Mouse (Mus musculus) cerebellum, adult 2 months (tissue): Measurements from ENCODE around the gene Hist1h2bn. TPM values are rescaled to one million over a fixed set of nuclear protein-coding genes. Genes with fewer than 3 reads are reported as not detected.
"Not testable (repeated sequence)": the region's sequence is repeated elsewhere in the genome, so short reads cannot be mapped to it uniquely, and the experiment has no call there.

Experiments used
- DNase-seq, 2 experiments: peaks; one replicate each; pipeline ENCODE4 v3.0.0; 2021
- H3K27ac ChIP-seq: fragments of 200-500 bp; 2 replicates; pipeline ENCODE4 v1.5.1; 2012; ENCODE audit warnings: low read length, control low read depth, inconsistent platforms; ENCODE audit not compliant: insufficient read depth
- H3K27me3 ChIP-seq: fragments of 200-500 bp; 2 replicates; pipeline ENCODE4 v1.6.1; 2012; ENCODE audit warnings: inconsistent platforms, mild to moderate bottlenecking, low read length, moderate library complexity; ENCODE audit not compliant: control insufficient read depth, insufficient read depth
- H3K4me1 ChIP-seq: fragments of 200-500 bp; 2 replicates; pipeline ENCODE4 v1.6.1; 2011; ENCODE audit warnings: low read length; ENCODE audit not compliant: control insufficient read depth, insufficient read depth
- H3K4me3 ChIP-seq: fragments of 200-500 bp; replicated peaks from 2 replicates; pipeline ENCODE3; 2011; ENCODE audit warnings: mild to moderate bottlenecking, low read depth, low read length, control low read depth; ENCODE audit not compliant: insufficient read depth
- CTCF ChIP-seq: fragments of 200-500 bp; IDR thresholded peaks from 2 replicates; pipeline ENCODE4 v1.5.1; 2011; ENCODE audit warnings: low read depth, mild to moderate bottlenecking, control low read depth, low read length, moderate library complexity, borderline replicate concordance; ENCODE audit not compliant: insufficient read depth
- POLR2A ChIP-seq: fragments of 200-500 bp; IDR thresholded peaks from 2 replicates; pipeline ENCODE4 v1.6.1; 2011; ENCODE audit warnings: low read length, control low read depth, borderline replicate concordance; ENCODE audit not compliant: insufficient read depth
- WGBS: fragments of 180-500 bp; shearing (Covaris S2); methylation state at CpG from one replicate; pipeline ENCODE4 v1.1.7; 2018; 5-methylcytosine and 5-hydroxymethylcytosine counted together
- polyA plus RNA-seq: library from polyadenylated mRNA; depleted of rRNA; stranded (reverse); fragments of >200 nt; gene quantifications from 2 replicates; pipeline ENCODE4 v1.2.3, GENCODE M21; 2012

The Hist1h2bn gene
- polyA plus RNA-seq, 1 experiment: 1.2 TPM

- H3K4me1 ChIP-seq: no peaks in the 10 kb centered on the region
- H3K27ac ChIP-seq: no peak overlapping the region
- WGBS: 97% methylated on average over 1 of the region's 1 CpGs
- TF ChIP-seq CTCF (no peak), POLR2A (no peak)
- no peak for DNase-seq
- H3K4me3 ChIP-seq: no peak overlapping the region
- H3K27me3 ChIP-seq: no peaks in the 10 kb centered on the region
Measured at GRCm38 (mm10) chr13:21745006-21745405, 8.9 kb upstream of the Hist1h2bn start.

- Histone ChIP-seq H3K27me3 (no peaks in the 10 kb centered on the region), H3K4me1 (no peaks in the 10 kb centered on the region), H3K27ac (no peak overlapping the region; the same call in 1 of the 2 replicates), H3K4me3 (peak overlapping the region; percentile 48)
- TF ChIP-seq POLR2A (no peak), CTCF (no peak)
- WGBS: 15% methylated on average over 5 of the region's 5 CpGs
- no peak for DNase-seq
Measured at GRCm38 (mm10) chr13:21749387-21750158, 4.3 kb upstream of the Hist1h2bn start.

DNA sequence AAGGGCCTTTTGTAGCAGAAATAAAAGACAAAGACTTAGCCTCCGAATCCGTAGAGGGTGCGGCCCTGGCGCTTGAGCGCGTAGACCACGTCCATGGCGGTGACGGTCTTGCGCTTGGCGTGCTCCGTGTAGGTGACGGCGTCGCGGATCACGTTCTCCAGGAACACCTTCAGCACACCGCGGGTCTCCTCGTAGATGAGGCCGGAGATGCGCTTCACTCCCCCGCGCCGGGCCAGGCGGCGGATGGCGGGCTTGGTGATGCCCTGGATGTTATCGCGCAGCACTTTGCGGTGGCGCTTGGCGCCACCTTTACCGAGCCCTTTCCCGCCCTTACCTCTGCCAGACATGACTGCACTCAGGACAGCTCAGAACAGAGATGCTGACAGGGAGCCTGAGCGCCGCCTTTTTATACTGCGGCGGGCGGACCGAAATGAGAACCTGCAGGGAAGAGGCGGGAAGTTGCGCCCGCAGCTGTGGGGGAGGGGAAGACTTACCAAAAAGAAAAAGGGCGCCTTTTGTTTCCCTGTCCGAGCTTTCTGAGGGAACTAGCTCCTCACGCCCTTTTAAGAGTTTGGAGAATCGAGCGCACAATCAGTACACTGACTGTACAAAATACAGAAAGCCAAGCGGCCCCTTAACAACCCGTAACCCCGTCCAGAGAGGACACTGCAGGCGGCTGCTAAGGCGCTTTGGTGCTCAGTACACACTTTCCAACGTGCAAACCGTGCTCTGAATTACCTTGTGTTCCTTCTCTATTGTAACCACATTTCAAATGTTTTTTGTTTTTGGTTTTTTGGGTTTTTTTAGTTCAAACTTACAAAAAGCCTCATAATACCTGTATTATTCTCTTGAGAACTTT lies 3.5 kb upstream of the Hist1h2bn start, which contains the start of gene Hist1h4k:
Hist1h4k (minus strand) TSS at position 347 of the 859 bp plus-strand sequence.
- H3K4me1 ChIP-seq, H3K27me3 ChIP-seq: not testable (repeated sequence)
- under 1% methylated on average over 50 of the region's 56 CpGs for WGBS
- peak; percentile 89; the same call in 1 of the 2 replicates for TF ChIP-seq POLR2A
- peak; percentile 95 for DNase-seq
- Histone ChIP-seq H3K4me3 (peak within 1 kb of the TSS; percentile 59), H3K27ac (peak within 1 kb of the TSS; percentile 41; the same call in 1 of the 2 replicates)

GRCm38 (mm10) chr13:21751417-21751816 lies 2.5 kb upstream of the Hist1h2bn start:
- Histone ChIP-seq H3K4me1 (no peaks in the 10 kb centered on the region), H3K27ac (no peak overlapping the region), H3K4me3 (no peak overlapping the region), H3K27me3 (no peaks in the 10 kb centered on the region)
- no peak for DNase-seq
- TF ChIP-seq CTCF (no peak), POLR2A (no peak)

GRCm38 (mm10) chr13:21751827-21752226 lies 2.1 kb upstream of the Hist1h2bn start:
- Histone ChIP-seq H3K27ac (no peak overlapping the region), H3K4me3 (no peak overlapping the region), H3K4me1 (no peaks in the 10 kb centered on the region), H3K27me3 (no peaks in the 10 kb centered on the region)
- 50% methylated on average over 3 of the region's 3 CpGs for WGBS
- no peak for DNase-seq
- TF ChIP-seq CTCF (no peak), POLR2A (no peak)

DNA sequence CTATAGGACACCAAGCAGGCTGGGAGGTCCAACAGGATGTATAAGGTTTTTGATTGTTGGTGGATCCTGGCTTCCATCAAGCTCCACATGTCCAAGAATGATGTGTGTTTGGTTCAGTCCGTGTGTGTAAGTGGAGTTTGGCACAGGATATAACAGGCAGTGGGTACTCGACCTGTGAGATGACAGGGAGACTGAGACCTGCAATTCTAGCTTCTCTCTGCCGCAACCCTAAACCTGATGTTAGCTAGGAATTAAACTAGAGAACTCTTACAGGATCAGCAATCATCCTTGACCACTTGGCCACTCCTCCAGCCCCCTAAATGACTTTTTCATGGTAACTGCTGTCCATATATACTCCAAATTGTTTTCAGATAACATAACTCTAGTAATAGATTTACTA lies 1.6 kb upstream of the Hist1h2bn start:
- H3K27me3 ChIP-seq: no peaks in the 10 kb centered on the region
- TF ChIP-seq CTCF (no peak), POLR2A (no peak)
- H3K27ac ChIP-seq: no peak overlapping the region
- 30% methylated on average over 3 of the region's 3 CpGs for WGBS
- H3K4me1 ChIP-seq: no peaks in the 10 kb centered on the region
- H3K4me3 ChIP-seq: no peak overlapping the region
- DNase-seq: no peak

GRCm38 (mm10) chr13:21753051-21753523 lies 836 bp upstream of the Hist1h2bn start:
- no peaks in the 10 kb centered on the region for H3K27me3 ChIP-seq
- peak overlapping the region; percentile 57 for H3K27ac ChIP-seq
- H3K4me3 ChIP-seq: peak overlapping the region; percentile 47
- WGBS: 4% methylated on average over 10 of the region's 10 CpGs
- TF ChIP-seq POLR2A (no peak), CTCF (no peak)
- no peak for DNase-seq
- H3K4me1 ChIP-seq: no peaks in the 10 kb centered on the region

GRCm38 (mm10) chr13:21754294-21755001 lies 525 bp downstream of the Hist1h2bn start:
- peak overlapping the region; percentile 26 for H3K4me3 ChIP-seq
- 1% methylated on average over 23 of the region's 26 CpGs for WGBS
- not testable (repeated sequence) for H3K4me1 ChIP-seq, H3K27ac ChIP-seq, H3K27me3 ChIP-seq
- DNase-seq: peak in 1 of 2 experiments; percentile 23
